Mouse (Mus musculus) limb, embryonic 15.5 days (tissue): ENCODE measurements around the gene Iscu. TPM values are rescaled to one million over a fixed set of nuclear protein-coding genes. Genes with fewer than 3 reads are reported as not detected.

ENCODE experiments used
- ATAC-seq: fragments of 200-750 bp; cut with Nextera tagmentation; 2 replicates; pipeline ENCODE4 v1.8.0; 2017; ENCODE audit warnings: low read depth, moderate TSS enrichment; ENCODE audit not compliant: insufficient number of reproducible peaks, low FRiP score, low TSS enrichment
- H3K27ac ChIP-seq: fragments of 300-500 bp; sonication (generic); 2 replicates; pipeline ENCODE4 v1.5.1; 2015; ENCODE audit warnings: moderate library complexity, mild to moderate bottlenecking, inconsistent platforms
- H3K27me3 ChIP-seq: fragments of 300-500 bp; sonication (generic); 2 replicates; pipeline ENCODE4 v1.6.1; 2015; ENCODE audit warnings: inconsistent platforms
- H3K36me3 ChIP-seq: fragments of 300-500 bp; sonication (generic); 2 replicates; pipeline ENCODE4 v1.6.1; 2015; ENCODE audit warnings: inconsistent platforms
- H3K4me1 ChIP-seq: fragments of 300-500 bp; sonication (generic); 2 replicates; pipeline ENCODE4 v1.6.1; 2015; ENCODE audit warnings: inconsistent platforms
- H3K4me2 ChIP-seq: fragments of 300-500 bp; sonication (generic); 2 replicates; pipeline ENCODE4 v1.6.1; 2015; ENCODE audit warnings: mild to moderate bottlenecking, inconsistent platforms
- H3K4me3 ChIP-seq: fragments of 300-500 bp; sonication (generic); 2 replicates; pipeline ENCODE4 v1.5.1; 2015; ENCODE audit warnings: mild to moderate bottlenecking, inconsistent platforms
- H3K9ac ChIP-seq: fragments of 300-500 bp; sonication (generic); 2 replicates; pipeline ENCODE4 v1.6.1; 2015; ENCODE audit warnings: inconsistent platforms
- H3K9me3 ChIP-seq: fragments of 300-500 bp; sonication (generic); 2 replicates; pipeline ENCODE4 v1.6.1; 2016; ENCODE audit warnings: inconsistent platforms
- WGBS: fragments of 180-500 bp; shearing (Covaris S2); methylation state at CpG from one replicate; pipeline ENCODE4 v1.1.7; 2015; 5-methylcytosine and 5-hydroxymethylcytosine counted together
- polyA plus RNA-seq: library from polyadenylated mRNA; unstranded; fragments of >200 nt; fragmentation: Nextera tagmentation; extraction: Ambion mirVana; gene quantifications from 2 replicates; pipeline ENCODE4 v1.2.1, GENCODE M21; 2015

Gene Iscu
- polyA plus RNA-seq, result 91.0 and 99.0 TPM in 2 replicates

- Histone ChIP-seq H3K27me3 (no peaks in the 10 kb centered on the region), H3K4me2 (peak within 1 kb of the TSS; percentile 90), H3K36me3 (peaks cover 45% of the 10 kb centered on the region), H3K27ac (peak within 1 kb of the TSS; percentile 98), H3K9ac (peak within 1 kb of the TSS; percentile 92), H3K4me3 (peak within 1 kb of the TSS; percentile 100), H3K9me3 (no peaks in the 10 kb centered on the region), H3K4me1 (peaks cover 34% of the 10 kb centered on the region)
- under 1% methylated on average over 47 of the region's 49 CpGs for WGBS
- ATAC-seq, result peak; percentile 88
These were observed at the start of gene Iscu, which contains the start of gene Sart3 for GRCm38 (mm10) chr5:113772450-113772895. Gene Iscu (plus strand): TSS chr5:113772748. Gene Sart3 (minus strand): TSS chr5:113772510.

GRCm38 (mm10) chr5:113723567-113724237, 48.8 kb upstream of the Iscu start:
- H3K27me3 ChIP-seq, result 0 out of 2 replicates have a peak, but pooled peaks cover 3% of the 10 kb centered on the region
- no peak overlapping the region for H3K4me3 ChIP-seq
- no peak for ATAC-seq
- no peaks in the 10 kb centered on the region for H3K36me3 ChIP-seq
- H3K27ac ChIP-seq, result no peak overlapping the region
- H3K4me1 ChIP-seq, result 0 out of 2 replicates have a peak, but pooled peaks cover 6% of the 10 kb centered on the region
- 38% methylated on average over 8 of the region's 8 CpGs for WGBS
- H3K9ac ChIP-seq, result no peak overlapping the region
- no peaks in the 10 kb centered on the region for H3K9me3 ChIP-seq
- no peak overlapping the region for H3K4me2 ChIP-seq

DNA sequence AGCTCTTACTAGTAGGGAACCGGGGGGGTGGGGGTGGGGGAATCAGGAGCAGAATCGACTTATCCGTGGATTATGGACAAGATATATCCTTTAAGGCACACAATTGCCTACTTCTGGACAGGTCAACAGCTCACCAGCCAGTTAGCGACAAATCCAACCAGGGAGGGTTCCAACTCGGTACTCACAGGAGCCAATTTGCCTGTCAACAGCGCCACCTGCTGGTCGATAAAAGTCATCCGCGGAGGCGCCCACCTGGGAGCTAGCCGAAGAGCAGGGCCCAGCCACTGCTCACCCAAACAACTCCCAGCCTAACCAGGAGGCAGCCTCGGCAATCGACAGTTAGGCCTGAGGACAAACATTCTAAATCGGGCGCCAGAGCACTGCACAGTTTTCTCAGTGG, 48.1 kb upstream of the Iscu start, which contains the start of gene 1700069L16Rik:
TSS of gene 1700069L16Rik (minus strand) at position 327 of the 400 bp plus-strand sequence.
- Histone ChIP-seq H3K27me3 (0 out of 2 replicates have a peak, but pooled peaks cover 3% of the 10 kb centered on the region), H3K4me1 (0 out of 2 replicates have a peak, but pooled peaks cover 6% of the 10 kb centered on the region), H3K36me3 (no peaks in the 10 kb centered on the region), H3K4me3 (no peak within 1 kb of the TSS), H3K9ac (no peak within 1 kb of the TSS), H3K4me2 (no peak within 1 kb of the TSS), H3K27ac (no peak within 1 kb of the TSS), H3K9me3 (no peaks in the 10 kb centered on the region)
- 3% methylated on average over 15 of the region's 15 CpGs for WGBS
- ATAC-seq, result no peak

DNA sequence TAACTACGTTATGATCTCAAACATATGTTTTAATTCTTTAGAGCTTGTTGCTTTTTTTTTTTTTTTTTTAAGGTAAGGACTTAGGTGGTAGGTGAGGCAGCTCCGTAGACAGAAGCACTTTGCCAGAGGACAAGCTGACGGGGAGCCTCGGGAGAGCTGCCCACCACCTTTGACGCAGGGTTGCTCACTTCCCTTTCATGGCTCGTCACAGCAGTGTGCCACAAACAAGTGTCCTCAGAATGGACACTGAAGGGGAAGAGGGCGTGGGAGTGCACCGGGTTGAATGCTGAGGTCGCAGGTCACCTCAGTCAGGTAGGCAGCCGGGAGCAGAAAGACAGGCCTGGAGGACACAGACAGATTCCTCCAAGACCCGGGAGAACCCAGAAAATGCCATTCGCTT, 47.1 kb upstream of the Iscu start:
- H3K4me1 ChIP-seq, result 0 out of 2 replicates have a peak, but pooled peaks cover 6% of the 10 kb centered on the region
- H3K36me3 ChIP-seq, result no peaks in the 10 kb centered on the region
- H3K27ac ChIP-seq, result no peak overlapping the region
- 0 out of 2 replicates have a peak, but pooled peaks cover 3% of the 10 kb centered on the region for H3K27me3 ChIP-seq
- WGBS, result 73% methylated on average over 12 of the region's 12 CpGs
- H3K4me2 ChIP-seq, result no peak overlapping the region
- no peaks in the 10 kb centered on the region for H3K9me3 ChIP-seq
- H3K4me3 ChIP-seq, result no peak overlapping the region
- no peak for ATAC-seq
- no peak overlapping the region for H3K9ac ChIP-seq

DNA sequence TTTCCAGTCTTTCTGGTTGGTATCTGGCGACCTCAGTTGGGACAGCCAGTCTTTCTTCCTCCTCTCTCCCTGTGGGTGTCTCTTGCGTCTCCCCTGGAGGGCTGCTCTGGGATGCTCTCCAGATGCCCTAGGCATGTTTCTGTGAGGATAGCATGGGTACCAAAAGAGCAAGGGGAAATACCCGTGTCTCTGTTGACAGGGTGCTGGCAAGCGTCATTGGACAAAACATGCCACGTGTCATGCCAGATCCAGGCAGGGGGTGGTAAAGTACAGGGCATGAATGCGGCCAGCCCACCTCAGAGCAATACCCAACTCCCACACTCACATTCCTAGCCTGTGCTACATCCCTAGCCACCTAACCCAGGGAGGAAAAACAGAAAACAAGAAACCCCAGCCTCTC, 45.9 kb upstream of the Iscu start:
- Histone ChIP-seq H3K9ac (no peak overlapping the region), H3K4me1 (0 out of 2 replicates have a peak, but pooled peaks cover 6% of the 10 kb centered on the region), H3K36me3 (no peaks in the 10 kb centered on the region), H3K27me3 (0 out of 2 replicates have a peak, but pooled peaks cover 3% of the 10 kb centered on the region), H3K4me2 (no peak overlapping the region), H3K27ac (no peak overlapping the region), H3K9me3 (no peaks in the 10 kb centered on the region), H3K4me3 (no peak overlapping the region)
- 72% methylated on average over 6 of the region's 6 CpGs for WGBS
- no peak for ATAC-seq

DNA sequence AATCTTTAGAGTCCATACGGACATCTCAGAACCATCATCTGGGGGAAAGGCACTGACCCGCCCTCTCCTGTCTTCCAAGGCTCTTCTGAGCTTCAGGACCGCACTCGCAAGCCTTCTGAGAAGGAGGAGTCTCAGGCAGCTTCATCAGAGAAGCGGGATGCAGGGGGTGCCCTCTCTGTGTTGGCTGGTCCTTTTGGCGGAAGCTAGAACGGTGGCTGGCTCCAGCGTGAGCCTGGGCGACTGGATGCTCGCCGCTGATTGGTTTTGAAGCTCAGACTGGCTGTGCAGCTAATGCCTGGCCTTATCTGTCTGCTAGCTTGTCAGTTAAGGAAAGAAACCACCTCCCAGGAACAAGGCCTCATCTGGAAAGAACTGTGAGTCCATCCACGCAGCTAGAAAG, 45.3 kb upstream of the Iscu start:
- 59% methylated on average over 12 of the region's 12 CpGs for WGBS

GRCm38 (mm10) chr5:113728011-113728410, 44.5 kb upstream of the Iscu start:
- no peak for ATAC-seq
- WGBS, result 62% methylated on average over 7 of the region's 7 CpGs
- no peak overlapping the region for H3K4me3 ChIP-seq
- H3K4me1 ChIP-seq, result 0 out of 2 replicates have a peak, but pooled peaks cover 6% of the 10 kb centered on the region
- H3K4me2 ChIP-seq, result no peak overlapping the region
- H3K27ac ChIP-seq, result no peak overlapping the region
- H3K9ac ChIP-seq, result no peak overlapping the region
- no peaks in the 10 kb centered on the region for H3K9me3 ChIP-seq
- 0 out of 2 replicates have a peak, but pooled peaks cover 3% of the 10 kb centered on the region for H3K27me3 ChIP-seq
- H3K36me3 ChIP-seq, result no peaks in the 10 kb centered on the region

More for the DNA sequence above, 45.3 kb upstream of the Iscu start:
- Histone ChIP-seq H3K9me3 (no peaks in the 10 kb centered on the region), H3K9ac (no peak overlapping the region), H3K4me2 (no peak overlapping the region), H3K4me1 (0 out of 2 replicates have a peak, but pooled peaks cover 6% of the 10 kb centered on the region), H3K27ac (no peak overlapping the region), H3K36me3 (no peaks in the 10 kb centered on the region), H3K27me3 (0 out of 2 replicates have a peak, but pooled peaks cover 3% of the 10 kb centered on the region), H3K4me3 (no peak overlapping the region)
- ATAC-seq, result no peak

GRCm38 (mm10) chr5:113728691-113729090, 43.9 kb upstream of the Iscu start:
- H3K27me3 ChIP-seq, result 0 out of 2 replicates have a peak, but pooled peaks cover 3% of the 10 kb centered on the region
- H3K4me3 ChIP-seq, result no peak overlapping the region
- no peaks in the 10 kb centered on the region for H3K9me3 ChIP-seq
- H3K4me2 ChIP-seq, result no peak overlapping the region
- H3K27ac ChIP-seq, result no peak overlapping the region
- no peak overlapping the region for H3K9ac ChIP-seq
- 86% methylated on average over 7 of the region's 7 CpGs for WGBS
- no peaks in the 10 kb centered on the region for H3K36me3 ChIP-seq
- ATAC-seq, result no peak
- 0 out of 2 replicates have a peak, but pooled peaks cover 6% of the 10 kb centered on the region for H3K4me1 ChIP-seq

DNA sequence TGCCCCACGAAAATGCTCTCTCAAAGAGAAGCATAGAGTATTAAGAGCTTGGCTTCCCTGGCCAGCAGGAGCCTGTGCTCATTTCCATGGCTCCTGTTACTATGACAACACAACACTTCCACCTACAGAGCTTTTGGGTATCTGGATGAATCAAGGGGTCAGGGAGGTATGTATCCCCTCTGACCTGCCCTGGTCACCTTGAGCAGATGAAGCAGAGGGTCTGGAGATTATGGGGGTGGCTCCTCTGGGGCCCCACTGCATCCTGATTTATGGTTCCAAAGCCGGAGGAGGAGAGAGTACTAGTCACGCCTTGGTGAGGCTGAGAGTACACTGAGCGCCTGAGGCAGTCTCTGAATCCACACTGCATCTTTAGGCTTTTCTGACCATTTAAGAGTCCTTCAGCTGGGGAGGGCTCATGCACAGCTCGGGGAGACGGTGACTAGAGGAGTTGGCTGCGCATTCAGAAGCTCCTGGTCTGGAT, 41.9 kb upstream of the Iscu start:
- Histone ChIP-seq H3K27me3 (0 out of 2 replicates have a peak, but pooled peaks cover 3% of the 10 kb centered on the region), H3K36me3 (no peaks in the 10 kb centered on the region), H3K9ac (no peak overlapping the region), H3K27ac (no peak overlapping the region), H3K4me1 (peaks cover 4% of the 10 kb centered on the region; the same call in 1 of the 2 replicates), H3K4me2 (no peak overlapping the region), H3K4me3 (no peak overlapping the region), H3K9me3 (no peaks in the 10 kb centered on the region)
- WGBS, result 53% methylated on average over 7 of the region's 7 CpGs
- ATAC-seq, result no peak

DNA sequence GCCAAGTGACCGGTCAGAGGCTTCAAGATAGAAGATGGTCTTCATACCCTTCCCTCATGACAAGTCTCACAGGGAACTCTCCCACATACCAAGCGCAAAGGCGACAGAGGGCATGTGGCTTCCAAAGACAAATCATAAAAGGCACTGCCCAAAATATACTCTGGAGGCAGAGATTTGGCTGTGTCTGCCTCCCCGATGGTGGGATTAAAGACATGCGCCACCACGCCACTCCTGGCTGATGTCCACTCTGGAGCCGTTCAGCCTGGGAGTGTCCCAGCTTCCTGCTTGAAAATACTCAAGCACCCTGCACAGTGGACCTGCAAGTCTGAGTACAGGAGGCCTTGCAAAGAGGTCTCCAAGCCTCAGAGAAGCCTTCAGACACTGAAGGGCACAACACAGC, 41.4 kb upstream of the Iscu start:
- no peak for ATAC-seq
- Histone ChIP-seq H3K36me3 (no peaks in the 10 kb centered on the region), H3K9me3 (no peaks in the 10 kb centered on the region), H3K27me3 (0 out of 2 replicates have a peak, but pooled peaks cover 3% of the 10 kb centered on the region), H3K4me2 (no peak overlapping the region), H3K9ac (no peak overlapping the region), H3K4me1 (peaks cover 4% of the 10 kb centered on the region), H3K4me3 (no peak overlapping the region), H3K27ac (no peak overlapping the region)
- WGBS, result 83% methylated on average over 7 of the region's 7 CpGs

DNA sequence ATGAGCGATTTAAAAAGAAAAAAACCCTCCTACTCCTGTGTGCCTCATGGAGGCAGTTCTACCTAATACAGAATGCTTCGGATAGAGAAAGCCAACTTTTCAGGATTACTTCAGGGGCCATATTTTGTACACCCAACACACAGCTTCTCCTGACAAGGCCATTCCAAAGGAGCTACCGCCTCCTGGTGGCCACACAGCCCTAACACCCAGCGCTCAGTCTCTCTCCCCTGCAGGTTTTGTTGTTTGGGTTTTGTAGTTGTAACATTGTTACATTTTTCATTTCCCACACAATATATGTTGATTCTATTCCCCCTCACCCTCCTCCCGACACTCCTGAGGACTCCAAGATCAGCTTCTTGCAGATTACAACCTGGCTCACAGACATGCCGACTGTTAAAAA, 40.4 kb upstream of the Iscu start:
- H3K4me1 ChIP-seq, result peaks cover 14% of the 10 kb centered on the region
- no peaks in the 10 kb centered on the region for H3K9me3 ChIP-seq
- H3K4me2 ChIP-seq, result no peak overlapping the region
- ATAC-seq, result no peak
- no peak overlapping the region for H3K27ac ChIP-seq
- peaks cover 3% of the 10 kb centered on the region; the same call in 1 of the 2 replicates for H3K36me3 ChIP-seq
- H3K9ac ChIP-seq, result no peak overlapping the region
- no peaks in the 10 kb centered on the region for H3K27me3 ChIP-seq
- H3K4me3 ChIP-seq, result no peak overlapping the region
- WGBS, result 19% methylated on average over 6 of the region's 6 CpGs

- Histone ChIP-seq H3K36me3 (peaks cover 25% of the 10 kb centered on the region), H3K4me1 (peaks cover 15% of the 10 kb centered on the region), H3K9me3 (no peaks in the 10 kb centered on the region), H3K27me3 (no peaks in the 10 kb centered on the region), H3K4me2 (no peak overlapping the region), H3K9ac (no peak overlapping the region), H3K27ac (no peak overlapping the region), H3K4me3 (no peak overlapping the region)
- no peak for ATAC-seq
- 74% methylated on average over 5 of the region's 5 CpGs for WGBS
These were observed 38.2 kb upstream of the Iscu start for GRCm38 (mm10) chr5:113734376-113734775.
